Mouse (Mus musculus) heart, adult 8-10 months (tissue): ENCODE measurements at regions not wholly inside any gene's neighbourhood (a gene's known extent, or its start where the extent isn't known, plus 50 kb on each side); places are given as distances from the start of the nearest gene placed in this dataset.
A peak's percentile ranks its signal among the peaks of the same experiment; 100 is the strongest.

Experiments
- DNase-seq: peaks from one replicate; pipeline ENCODE4 v3.0.0; 2022; ENCODE audit warnings: low spot score

- no peak for DNase-seq
These were observed 114.4 kb downstream of the Lca5 start for GRCm38 (mm10) chr9:83326437-83327086.

DNA sequence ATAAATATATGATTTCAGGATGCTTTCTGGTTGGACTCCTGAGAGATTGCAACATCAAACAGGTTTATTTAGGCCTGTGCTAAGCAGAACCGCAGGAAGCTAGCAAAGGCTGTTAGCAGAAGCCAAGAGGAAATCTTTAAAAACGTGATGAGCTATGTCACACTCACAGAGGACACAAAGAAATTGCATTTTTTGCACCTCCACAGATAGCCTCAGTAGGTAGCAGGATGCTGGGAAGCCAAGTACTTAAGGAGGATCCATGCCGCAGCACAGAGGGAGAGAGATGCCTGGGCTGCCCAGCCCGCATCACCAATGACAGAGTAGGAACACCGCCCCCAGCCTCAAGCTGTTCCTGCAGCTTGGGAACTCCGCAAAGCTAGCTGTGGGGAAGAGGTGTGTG lies 115.0 kb downstream of the Lca5 start:
- no peak for DNase-seq

DNA sequence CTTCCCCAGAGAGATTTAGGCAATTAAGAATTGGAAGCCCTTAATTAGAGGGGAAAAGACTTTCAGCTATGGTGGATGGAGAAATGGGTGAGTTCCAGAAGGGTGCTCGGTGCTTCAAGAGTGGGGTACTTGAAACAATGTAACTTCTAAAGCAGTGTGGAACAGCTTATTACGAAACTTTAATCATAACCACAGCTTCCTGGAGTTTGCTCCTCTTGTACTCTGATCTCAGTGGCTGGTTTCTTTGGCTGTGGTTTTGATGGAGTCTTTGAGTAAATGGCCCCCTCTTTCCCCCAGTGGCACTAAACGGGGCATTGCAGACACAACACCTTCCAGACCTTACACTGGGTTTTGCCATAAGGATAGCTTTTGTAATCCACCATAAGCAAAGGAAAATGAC lies 116.6 kb downstream of the Lca5 start:
- no peak for DNase-seq

DNA sequence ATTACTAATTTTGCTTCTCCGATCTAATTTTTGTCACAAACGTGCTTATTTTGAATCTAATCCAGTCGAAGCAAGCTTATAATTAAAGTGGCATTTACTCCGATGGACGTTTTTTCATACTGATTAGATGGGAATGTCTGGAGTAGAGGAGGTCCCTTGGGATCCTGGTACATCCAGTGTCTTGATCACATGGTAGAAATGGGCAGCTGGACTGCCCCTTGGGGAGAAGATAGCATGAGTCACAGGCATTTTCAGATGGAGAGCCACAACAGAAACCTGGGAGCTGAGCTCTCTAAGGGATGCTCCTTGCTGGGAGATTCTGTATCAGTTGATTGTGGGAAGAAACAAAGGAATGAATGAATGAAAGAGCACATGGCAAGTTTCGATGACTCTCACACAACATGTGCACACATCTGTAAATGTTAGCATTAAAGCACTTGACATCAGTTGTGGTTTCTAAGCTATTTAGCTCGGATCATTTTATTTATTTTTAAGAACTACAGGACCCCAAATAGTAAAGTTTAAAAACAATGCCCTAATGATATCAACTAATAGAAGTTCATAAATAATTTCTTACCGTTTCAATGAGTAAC lies 117.8 kb downstream of the Lca5 start:
- DNase-seq: peak; percentile 40

DNA sequence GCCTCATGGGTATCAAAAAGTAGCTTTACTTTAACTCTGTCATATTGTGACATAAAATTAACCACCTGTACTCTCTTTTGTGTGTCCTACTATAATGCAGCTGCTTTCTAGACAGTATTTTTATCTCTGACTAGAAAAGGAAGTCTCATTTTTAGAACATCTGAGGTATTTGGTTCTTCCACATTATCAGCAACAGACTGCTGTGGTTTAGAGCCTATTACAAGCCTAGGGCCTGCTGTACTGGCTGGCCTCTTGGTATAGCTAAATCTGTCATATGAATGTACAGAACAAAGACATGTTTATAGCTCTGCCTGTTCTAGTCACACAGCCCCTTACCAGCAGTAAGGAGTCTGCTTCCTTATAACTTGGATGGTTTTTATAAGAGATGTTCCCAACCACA lies 119.1 kb downstream of the Lca5 start:
- no peak for DNase-seq

DNA sequence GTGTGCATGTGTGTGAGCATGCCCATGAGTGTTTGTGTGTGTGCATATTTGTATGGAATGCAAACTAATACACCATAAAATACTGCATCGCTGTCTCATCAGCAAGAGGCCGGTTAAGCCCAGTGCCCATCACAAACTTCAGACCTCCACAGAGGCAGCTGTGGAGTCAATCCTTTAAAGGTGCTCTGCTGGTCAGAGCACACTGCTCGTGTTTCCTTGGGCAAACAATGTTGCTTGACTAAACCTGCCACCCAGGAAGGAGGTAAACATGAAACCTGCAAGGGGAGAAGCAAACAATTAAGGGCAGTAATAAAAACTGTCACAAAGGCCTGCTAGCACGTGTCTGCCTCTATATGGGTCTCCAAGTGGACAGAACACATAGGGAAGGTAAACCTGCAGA lies 120.1 kb downstream of the Lca5 start:
- DNase-seq: no peak

- DNase-seq: no peak
These were observed 124.1 kb downstream of the Lca5 start for GRCm38 (mm10) chr9:83316818-83317162.

DNA sequence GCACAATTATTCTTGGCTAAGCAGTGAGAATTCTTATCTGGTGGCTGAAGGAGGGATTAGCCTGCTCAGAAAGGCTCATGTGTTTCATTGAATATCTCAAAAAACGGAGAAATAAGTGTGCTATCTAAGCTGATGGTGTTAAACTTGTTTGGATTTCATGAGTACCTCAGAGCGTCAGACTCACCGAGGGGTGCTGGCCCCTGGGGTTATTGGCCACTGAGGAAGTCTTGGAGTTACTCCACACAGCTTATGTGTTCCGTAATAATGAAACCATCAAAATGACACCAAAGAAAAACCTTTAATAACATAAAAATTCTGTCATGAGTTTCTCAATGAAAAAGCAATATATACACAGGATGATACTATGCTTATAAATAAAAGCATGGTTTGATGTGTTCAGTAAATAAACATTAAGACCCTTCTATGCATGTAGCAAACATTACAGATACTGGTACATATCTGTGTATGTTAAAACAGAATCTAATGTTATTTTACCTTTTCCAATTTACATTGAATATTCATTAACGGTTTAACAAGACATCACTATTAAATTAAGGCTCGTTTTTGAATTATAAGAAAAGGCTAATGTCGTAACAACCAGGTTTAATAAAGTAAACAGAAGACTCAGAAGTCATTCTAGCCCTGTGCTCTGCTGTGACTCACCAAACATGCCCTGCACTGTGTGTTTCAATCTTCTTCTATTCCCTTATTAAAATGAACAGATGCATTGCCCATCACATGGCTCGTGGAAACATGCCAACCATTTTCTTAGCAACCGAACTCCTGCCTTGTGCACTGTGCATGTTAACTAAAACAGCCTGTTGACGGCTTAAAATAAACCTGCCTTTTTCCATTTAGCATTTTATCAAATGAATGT lies 124.7 kb downstream of the Lca5 start:
- DNase-seq: no peak

GRCm38 (mm10) chr9:83308771-83309170 lies 132.2 kb downstream of the Lca5 start:
- DNase-seq: no peak

GRCm38 (mm10) chr9:83308092-83308491 lies 132.8 kb downstream of the Lca5 start:
- no peak for DNase-seq

GRCm38 (mm10) chr9:83307349-83307938 lies 133.5 kb downstream of the Lca5 start:
- DNase-seq: no peak

DNA sequence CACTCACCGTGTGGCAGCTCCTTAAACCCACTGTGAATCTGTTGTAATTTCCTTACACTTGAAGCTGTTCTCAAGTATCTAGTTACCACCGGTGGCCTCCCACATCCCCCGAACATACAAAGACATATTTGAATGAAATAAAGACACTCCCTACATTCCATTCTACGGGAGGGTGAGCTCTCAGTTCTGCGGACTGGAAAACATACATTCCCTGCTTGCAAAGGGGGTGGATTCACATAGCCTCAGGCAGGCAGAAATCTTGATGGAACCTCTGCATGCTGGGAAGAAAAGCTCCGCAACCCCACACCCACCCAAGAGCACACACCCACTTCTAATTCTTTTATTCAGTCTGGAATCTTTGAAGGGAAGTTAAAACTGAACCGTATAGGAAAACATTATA lies 136.0 kb downstream of the Lca5 start:
- no peak for DNase-seq

GRCm38 (mm10) chr9:83300500-83300899 lies 140.4 kb downstream of the Lca5 start:
- DNase-seq: no peak

GRCm38 (mm10) chr9:83300044-83300443 lies 140.9 kb downstream of the Lca5 start:
- DNase-seq: no peak

DNA sequence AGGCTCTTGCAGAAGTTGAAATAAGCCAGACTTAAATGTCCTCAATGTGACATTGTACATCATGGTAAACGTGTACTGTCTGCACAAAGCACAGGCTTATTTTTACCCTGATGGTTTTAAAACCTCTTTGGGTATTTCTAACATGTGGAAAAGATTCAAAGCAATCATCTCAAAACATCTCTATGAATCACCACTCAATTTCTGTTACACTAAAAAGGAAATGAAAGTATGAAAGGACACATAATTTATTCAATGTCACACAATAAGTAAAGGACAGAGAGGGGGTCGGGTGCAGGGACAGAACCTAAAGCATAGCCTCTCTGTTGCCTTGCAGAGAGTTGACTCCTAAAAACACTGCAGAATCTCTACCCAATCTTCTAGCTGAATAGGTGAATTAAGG lies 141.3 kb downstream of the Lca5 start:
- DNase-seq: no peak

DNA sequence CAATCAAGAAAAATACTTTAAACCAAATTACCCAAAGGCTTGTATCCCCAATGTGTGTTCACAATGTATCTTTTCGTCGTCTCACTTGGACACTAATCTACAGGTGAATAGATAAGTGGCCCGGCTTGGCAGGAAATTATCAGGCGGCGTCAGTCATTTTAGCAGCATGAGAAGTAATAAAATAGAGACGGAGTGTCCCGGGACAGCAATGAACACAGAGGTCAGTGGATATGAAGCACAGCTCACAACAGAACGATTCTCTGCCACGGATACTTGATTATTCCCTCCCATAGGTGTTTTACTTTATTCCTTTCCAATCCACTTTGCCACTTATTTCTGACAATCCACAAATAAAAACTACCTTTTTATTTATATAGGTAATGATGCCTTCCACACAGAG lies 145.5 kb downstream of the Lca5 start:
- no peak for DNase-seq

DNA sequence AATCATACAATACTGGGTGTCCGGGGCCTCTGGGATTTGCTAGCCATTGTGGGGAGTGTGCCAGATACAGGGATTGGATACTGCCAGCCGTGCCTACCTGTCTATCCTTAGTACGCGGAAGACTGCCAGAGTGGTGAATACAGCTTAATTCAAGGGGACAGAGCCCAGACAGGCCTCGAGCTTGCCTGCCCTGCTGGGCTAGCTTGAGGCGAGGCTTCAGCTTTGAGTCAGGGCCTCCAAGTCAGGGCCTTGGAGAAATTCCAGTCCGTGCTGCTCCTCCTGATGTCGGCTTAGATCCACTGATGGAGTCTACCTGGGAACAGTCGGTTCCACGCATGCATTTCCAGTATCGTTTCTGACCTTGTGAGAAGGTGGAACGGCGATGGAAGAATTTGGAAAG lies 146.5 kb downstream of the Lca5 start:
- DNase-seq: no peak

- DNase-seq: no peak
These were observed 137.6 kb upstream of the Hmgn3 start for GRCm38 (mm10) chr9:83284097-83284496.

DNA sequence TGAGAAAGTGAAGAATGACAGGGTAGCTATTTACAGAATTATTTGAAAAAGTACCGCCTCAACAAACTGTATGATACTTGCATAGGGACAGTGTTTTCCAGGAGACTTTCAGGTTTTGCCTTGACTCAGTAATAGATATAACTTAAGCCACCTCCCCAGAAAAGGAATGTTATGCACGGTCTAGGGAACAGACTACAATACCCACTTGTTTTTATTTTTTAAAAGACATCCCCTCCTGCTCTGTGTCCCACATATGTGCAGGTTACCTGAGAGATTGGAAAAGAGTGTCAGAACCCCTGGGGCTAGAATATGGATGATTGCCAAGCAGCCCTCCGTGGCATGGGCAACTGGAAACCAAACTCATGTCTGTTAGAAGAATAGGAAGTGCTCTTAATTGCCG lies 137.2 kb upstream of the Hmgn3 start:
- no peak for DNase-seq

GRCm38 (mm10) chr9:83283249-83283648 lies 136.8 kb upstream of the Hmgn3 start:
- no peak for DNase-seq

- no peak for DNase-seq
These were observed 131.3 kb upstream of the Hmgn3 start for GRCm38 (mm10) chr9:83277791-83278190.

- DNase-seq: no peak
These were observed 130.9 kb upstream of the Hmgn3 start for GRCm38 (mm10) chr9:83277356-83277755.

DNA sequence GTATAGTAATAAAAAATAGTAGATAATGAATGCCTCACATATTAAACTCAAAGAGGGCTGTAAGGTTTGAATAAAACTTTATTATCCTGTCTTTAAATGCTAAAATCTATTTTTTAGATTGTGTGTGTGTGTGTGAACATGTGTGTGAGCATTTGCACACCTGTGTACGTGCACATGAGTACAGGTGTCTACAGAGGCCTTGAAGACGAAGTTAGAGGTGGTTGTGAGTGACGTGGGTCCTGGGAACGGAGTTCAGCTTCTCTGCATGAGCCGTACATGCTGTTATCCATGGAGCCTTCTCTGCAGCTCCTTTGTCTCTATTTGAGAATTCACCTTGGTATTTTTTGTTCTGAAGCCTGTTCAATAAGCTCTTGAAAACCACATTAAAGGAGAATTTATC lies 129.8 kb upstream of the Hmgn3 start:
- no peak for DNase-seq
